Mouse (Mus musculus) heart, embryonic 12.5 days (tissue): ENCODE measurements around the gene Vmn1r124. TPM values are rescaled to one million over a fixed set of nuclear protein-coding genes. Genes with fewer than 3 reads are reported as not detected.
"Not testable (repeated sequence)": the region's sequence is repeated elsewhere in the genome, so short reads cannot be mapped to it uniquely, and the experiment has no call there.

Experiments used
- ATAC-seq: fragments of 200-750 bp; cut with Nextera tagmentation; 2 replicates; pipeline ENCODE4 v1.8.0; 2017; ENCODE audit warnings: moderate TSS enrichment, moderate library complexity; ENCODE audit not compliant: insufficient number of reproducible peaks, low FRiP score
- H3K27ac ChIP-seq: fragments of 300-500 bp; sonication (generic); 2 replicates; pipeline ENCODE4 v1.5.1; 2016; ENCODE audit warnings: mild to moderate bottlenecking, moderate library complexity; ENCODE audit not compliant: poor library complexity, severe bottlenecking
- H3K27me3 ChIP-seq: fragments of 300-500 bp; sonication (generic); replicated peaks from 2 replicates; pipeline ENCODE4 v1.6.1; 2016; ENCODE audit warnings: mild to moderate bottlenecking, moderate library complexity
- H3K36me3 ChIP-seq: fragments of 300-500 bp; sonication (generic); 2 replicates; pipeline ENCODE4 v1.6.1; 2016; ENCODE audit warnings: mild to moderate bottlenecking, moderate library complexity
- H3K4me1 ChIP-seq: fragments of 300-500 bp; sonication (generic); replicated peaks from 2 replicates; pipeline ENCODE4 v1.6.1; 2016; ENCODE audit warnings: mild to moderate bottlenecking
- H3K4me2 ChIP-seq: fragments of 300-500 bp; sonication (generic); 2 replicates; pipeline ENCODE4 v1.6.1; 2016; ENCODE audit warnings: mild to moderate bottlenecking, moderate library complexity
- H3K4me3 ChIP-seq: fragments of 300-500 bp; sonication (generic); 2 replicates; pipeline ENCODE4 v1.5.1; 2016; ENCODE audit warnings: mild to moderate bottlenecking
- H3K9ac ChIP-seq: fragments of 300-500 bp; sonication (generic); 2 replicates; pipeline ENCODE4 v1.6.1; 2016; ENCODE audit warnings: mild to moderate bottlenecking, moderate library complexity
- H3K9me3 ChIP-seq: fragments of 300-500 bp; sonication (generic); replicated peaks from 2 replicates; pipeline ENCODE4 v1.6.1; 2016; ENCODE audit warnings: mild to moderate bottlenecking, moderate library complexity
- WGBS: fragments of 180-500 bp; shearing (Covaris S2); methylation state at CpG from one replicate; pipeline ENCODE4 v1.1.7; 2016; 5-methylcytosine and 5-hydroxymethylcytosine counted together
- polyA plus RNA-seq: library from polyadenylated mRNA; unstranded; fragments of >200 nt; fragmentation: Nextera tagmentation; extraction: Ambion mirVana; gene quantifications from 2 replicates; pipeline ENCODE4 v1.2.1, GENCODE M21; 2016

Vmn1r124 gene
- polyA plus RNA-seq = not detected in 2 replicates

DNA sequence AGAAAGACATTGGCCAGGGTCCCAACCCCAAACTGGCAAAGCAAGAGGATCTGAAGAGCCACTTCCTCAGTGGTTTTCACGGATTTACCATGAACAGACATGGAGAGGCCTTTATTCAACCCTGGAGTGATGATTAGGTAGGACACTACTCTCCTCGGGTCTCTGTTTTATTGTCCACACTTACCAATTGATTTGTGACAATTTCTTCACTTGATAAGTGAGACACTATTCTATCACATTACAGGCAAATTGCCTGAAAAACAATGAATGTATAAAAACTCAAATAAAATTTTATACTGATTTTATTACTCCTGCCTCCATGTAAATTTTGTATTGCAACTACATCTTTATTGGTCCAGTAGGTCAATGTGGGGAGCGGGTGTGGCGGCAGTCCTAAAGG, at the start of gene Vmn1r124:
Gene Vmn1r124, minus strand, starts transcription at position 101 of the 400 bp plus-strand sequence.
- ATAC-seq, H3K27ac ChIP-seq, H3K9ac ChIP-seq: not testable (repeated sequence)

DNA sequence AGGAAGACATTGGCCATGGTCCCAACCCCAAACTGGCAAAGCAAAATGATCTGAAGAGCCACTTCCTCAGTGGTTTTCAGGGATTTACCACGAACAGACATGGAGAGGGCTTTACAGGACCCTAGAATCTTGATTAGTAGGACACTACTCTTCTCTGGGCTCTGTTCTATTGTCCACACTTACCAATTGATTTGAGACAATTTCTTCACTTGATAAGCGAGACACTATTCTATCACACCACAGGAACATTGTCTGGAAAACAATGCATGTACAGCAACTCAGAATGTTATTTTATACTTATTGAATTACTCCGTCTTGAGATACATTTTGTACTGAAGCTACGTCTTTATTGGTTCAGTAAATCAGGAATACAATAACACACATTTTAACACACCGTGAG, 41.0 kb upstream of the Vmn1r124 start, which contains the start of gene Vmn1r126:
Gene Vmn1r126, minus strand, starts transcription at position 101 of the 400 bp plus-strand sequence.
- H3K36me3 ChIP-seq, H3K4me1 ChIP-seq, H3K4me2 ChIP-seq, ATAC-seq, H3K9ac ChIP-seq, H3K27me3 ChIP-seq, H3K27ac ChIP-seq, H3K9me3 ChIP-seq, H3K4me3 ChIP-seq: not testable (repeated sequence)
- WGBS = no CpG with 5 or more reads among the region's 5 CpGs

More for the DNA sequence above, at the start of gene Vmn1r124:
- not testable (repeated sequence) for H3K27me3 ChIP-seq, H3K9me3 ChIP-seq, H3K4me2 ChIP-seq, H3K4me1 ChIP-seq, H3K36me3 ChIP-seq, H3K4me3 ChIP-seq
- WGBS = 76% methylated on average over 4 of the region's 4 CpGs

DNA sequence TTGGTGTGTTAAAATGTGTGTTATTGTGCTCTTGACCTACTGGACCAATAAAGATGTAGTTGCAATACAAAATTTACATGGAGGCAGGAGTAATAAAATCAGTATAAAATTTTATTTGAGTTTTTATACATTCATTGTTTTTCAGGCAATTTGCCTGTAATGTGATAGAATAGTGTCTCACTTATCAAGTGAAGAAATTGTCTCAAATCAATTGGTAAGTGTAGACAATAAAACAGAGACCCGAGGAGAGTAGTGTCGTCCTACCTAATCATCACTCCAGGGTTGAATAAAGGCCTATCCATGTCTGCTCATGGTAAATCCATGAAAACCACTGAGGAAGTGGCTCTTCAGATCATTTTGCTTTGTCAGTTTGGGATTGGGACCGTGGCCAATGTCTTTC, 11.5 kb upstream of the Vmn1r124 start, which contains the start of gene Vmn1r125:
Gene Vmn1r125, plus strand, starts transcription at position 301 of the 400 bp plus-strand sequence.
- not testable (repeated sequence) for ATAC-seq, H3K4me3 ChIP-seq, H3K9ac ChIP-seq, H3K36me3 ChIP-seq, H3K9me3 ChIP-seq, H3K27ac ChIP-seq, H3K27me3 ChIP-seq, H3K4me2 ChIP-seq, H3K4me1 ChIP-seq
- WGBS = 66% methylated on average over 3 of the region's 3 CpGs

Other genes with a start within 250 kb of the Vmn1r124 start
- gene Vmn1r119, start 248.2 kb downstream of the Vmn1r124 start, polyA plus RNA-seq = not detected in 2 replicates
- gene Vmn1r120, start 206.8 kb downstream of the Vmn1r124 start, polyA plus RNA-seq = not detected in 2 replicates
- not detected in 2 replicates for gene Vmn1r121, start 162.1 kb downstream of the Vmn1r124 start, polyA plus RNA-seq
- gene Vmn1r122, start 126.5 kb downstream of the Vmn1r124 start, polyA plus RNA-seq = not detected in 2 replicates
- not detected in 2 replicates for gene Vmn1r123, start 98.4 kb downstream of the Vmn1r124 start, polyA plus RNA-seq
- not detected in 2 replicates for gene Gm5157, start 70.2 kb downstream of the Vmn1r124 start, polyA plus RNA-seq
- not detected in 2 replicates for gene Vmn1r125, start 11.6 kb upstream of the Vmn1r124 start, polyA plus RNA-seq
- gene Vmn1r126, start 40.9 kb upstream of the Vmn1r124 start, polyA plus RNA-seq = not detected in 2 replicates
- not detected in 2 replicates for gene Vmn1r127, start 59.2 kb upstream of the Vmn1r124 start, polyA plus RNA-seq
- not detected in 2 replicates for gene Vmn1r128, start 88.8 kb upstream of the Vmn1r124 start, polyA plus RNA-seq
- not detected in 2 replicates for gene Vmn1r129, start 100.7 kb upstream of the Vmn1r124 start, polyA plus RNA-seq
- not detected in 2 replicates for gene Gm6882, start 172.1 kb upstream of the Vmn1r124 start, polyA plus RNA-seq